Mouse (Mus musculus) regulatory T cell (primary cell): ENCODE results near the gene Zfp654.

ENCODE experiments used
- in situ Hi-C: fragments of 300-600 bp; cut with MboI, MseI; formaldehyde crosslinking; loops from one replicate; pipeline ENCODE4 v1.15.1; 2025; ENCODE audit warnings: high pct_unique_total_duplicates

The Zfp654 gene

DNA sequence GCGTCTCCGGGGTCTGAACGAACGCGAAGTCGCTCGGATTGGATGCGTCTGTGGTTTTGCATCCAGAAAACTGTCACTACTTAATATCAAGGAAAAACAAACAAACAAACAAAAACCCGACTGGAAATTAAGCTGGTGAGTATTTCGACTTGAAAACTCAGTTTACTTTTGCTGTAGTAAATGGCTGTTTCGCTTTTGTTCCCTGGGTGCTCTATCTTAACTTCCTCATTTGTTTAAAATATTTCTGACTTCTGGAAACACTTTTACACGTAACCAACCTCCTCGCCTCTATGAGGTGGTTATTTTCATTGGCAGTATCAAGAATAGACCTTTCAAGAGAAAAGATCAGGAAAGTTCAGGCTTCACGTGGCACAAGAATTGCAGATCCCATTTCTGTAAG is 1.4 kb upstream of the Zfp654 start:
- in situ Hi-C loops, result no loop called here

GRCm38 (mm10) chr16:64852441-64852871 is 1.0 kb upstream of the Zfp654 start:
- in situ Hi-C loops, result no loop called here

DNA sequence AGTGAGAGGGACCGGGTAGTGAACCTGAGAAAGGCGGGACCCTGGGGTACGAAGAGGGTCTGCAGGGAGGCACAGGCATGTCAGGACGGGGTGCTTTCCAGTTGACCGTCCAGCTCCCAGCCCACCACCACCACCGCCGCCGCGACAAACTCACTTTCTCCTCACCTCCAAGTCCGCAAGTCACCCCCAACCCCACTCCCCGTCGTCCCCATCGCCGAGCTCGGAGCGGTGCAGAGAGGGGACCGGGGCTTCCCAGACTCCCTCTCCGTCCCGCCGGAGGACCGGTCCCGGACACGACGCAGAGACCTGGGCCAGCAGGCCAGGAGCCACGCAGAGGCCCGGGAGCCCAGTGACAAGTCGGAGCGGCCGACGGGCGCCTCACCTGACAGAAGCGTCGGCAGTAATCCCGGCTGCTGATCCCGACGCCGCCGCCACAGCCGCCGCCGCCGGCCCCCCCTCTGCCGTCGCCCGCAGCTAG is 328 bp downstream of the Zfp654 start:
- in situ Hi-C loops, result no loop called here

GRCm38 (mm10) chr16:64850287-64851084 is 966 bp downstream of the Zfp654 start:
- in situ Hi-C loops, result no loop called here

DNA sequence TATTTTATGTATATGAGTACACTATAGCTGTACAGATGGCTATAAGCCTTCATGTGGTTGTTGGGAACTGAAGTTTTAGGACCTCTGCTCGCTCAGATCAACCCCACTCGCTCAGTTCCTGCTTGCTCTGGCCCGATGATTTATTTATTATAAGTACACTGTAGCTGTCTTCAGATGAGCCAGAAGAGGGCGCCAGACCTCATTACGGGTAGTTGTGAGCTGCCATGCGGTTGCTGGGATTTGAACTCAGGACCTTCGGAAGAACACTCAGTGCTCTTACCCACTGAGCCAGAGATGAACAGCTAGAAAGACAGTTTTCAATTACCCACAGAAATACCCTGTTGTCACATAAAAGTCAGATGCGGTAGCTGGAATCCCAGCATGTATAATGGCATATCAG is 5.5 kb downstream of the Zfp654 start:
- in situ Hi-C loops, result no loop called here

DNA sequence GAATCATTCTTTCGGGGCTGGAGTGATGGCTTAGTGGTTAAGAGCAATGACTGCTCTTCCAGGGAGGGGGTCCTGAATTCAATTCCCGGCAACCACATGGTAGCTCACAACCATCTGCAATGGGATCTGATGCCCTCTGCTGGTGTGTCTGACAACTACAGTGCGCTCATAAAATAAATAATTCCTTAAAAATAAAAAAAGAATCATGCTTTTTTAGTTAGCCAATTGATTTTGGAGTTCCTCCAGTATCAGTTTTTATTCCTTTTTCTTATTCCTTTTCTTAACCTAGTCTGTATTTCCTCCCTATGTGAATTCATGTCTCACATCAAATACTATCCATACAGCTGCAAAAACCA is 9.1 kb downstream of the Zfp654 start:
- in situ Hi-C loops, result no loop called here

DNA sequence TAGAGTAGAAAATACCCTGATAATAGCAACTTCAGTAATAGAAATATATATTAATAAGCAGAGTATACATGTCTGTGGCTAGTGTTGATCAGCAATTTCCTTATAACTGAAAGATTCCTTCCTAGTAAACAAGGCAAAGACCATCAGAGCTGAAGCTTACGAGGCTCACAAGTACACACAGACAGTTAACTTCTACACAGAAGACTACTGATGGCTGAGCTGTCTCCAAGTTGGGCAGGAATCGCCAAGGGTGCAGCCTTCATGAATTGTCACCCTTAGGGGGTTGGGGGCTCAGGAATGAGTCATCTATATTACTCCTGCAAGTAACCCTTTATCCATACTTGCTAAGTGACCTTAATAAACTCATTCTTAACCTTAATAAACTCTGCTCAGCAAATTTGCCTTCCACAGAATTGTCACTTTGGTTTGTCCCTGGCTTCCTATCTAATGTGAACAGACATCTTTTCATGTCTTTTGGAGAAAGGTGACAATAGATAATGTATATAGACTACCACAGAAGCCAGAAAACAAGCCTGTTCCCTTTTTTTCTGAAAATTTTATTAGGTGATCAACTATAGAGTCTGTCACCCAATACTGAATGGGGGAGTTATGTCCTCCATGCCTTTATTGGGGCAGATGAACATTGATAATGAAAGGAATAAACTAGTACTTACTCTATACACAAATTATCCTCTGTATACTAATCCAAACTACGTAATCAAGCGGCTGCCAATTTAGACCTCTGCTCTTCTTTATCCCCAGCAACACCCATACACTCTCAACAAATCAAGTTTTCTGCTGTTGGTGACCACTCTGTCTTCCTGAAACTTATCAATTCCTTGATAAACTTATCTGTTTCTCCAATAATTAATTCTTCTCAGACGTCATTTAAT is 9.7 kb downstream of the Zfp654 start:
- in situ Hi-C loops, result no loop called here

DNA sequence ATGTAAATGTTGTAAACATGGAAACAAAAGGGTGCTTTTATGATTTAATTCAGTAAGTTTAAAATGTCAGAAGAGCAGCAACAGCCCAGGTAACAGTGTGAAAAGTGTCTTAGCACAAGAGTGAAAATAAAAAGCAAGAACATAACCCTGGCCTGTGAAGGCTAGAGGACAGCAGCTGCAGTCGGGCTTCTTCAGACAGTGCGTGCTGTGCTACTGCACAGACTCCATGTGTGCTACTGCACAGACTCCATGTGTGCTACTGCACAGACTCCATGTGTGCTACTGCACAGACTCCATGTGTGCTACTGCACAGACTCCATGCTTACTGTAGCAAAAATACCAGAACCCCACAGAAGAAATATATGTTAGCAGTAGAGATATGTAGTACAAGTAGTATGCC is 14.7 kb downstream of the Zfp654 start:
- in situ Hi-C loops, result loop anchor here (5.0 kb wide), 1 partner anchor 74 kb away; no protein-coding TSS in a partner anchor

- in situ Hi-C loops, result loop anchor here (5.0 kb wide), 1 partner anchor 74 kb away; no protein-coding TSS in a partner anchor
These were observed 15.4 kb downstream of the Zfp654 start for GRCm38 (mm10) chr16:64835996-64836545.

DNA sequence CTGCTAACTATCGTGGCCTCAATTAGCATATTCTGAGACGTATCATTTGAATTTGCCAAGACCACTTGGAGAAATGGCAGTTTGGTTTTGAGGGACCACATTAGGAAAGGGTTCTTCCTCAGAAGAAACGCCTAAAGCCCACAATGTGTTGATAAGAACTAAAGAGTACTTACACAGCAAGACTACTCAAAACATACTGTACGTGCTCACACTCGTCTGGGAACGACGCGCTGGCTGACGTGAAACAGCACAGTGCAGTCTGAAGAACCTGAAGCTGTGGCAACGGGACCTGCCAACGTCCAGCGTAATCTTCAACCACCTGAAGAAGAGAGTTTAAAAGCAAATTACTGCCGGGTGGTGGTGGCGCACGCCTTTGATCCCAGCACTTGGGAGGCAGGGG is 21.2 kb downstream of the Zfp654 start:
- in situ Hi-C loops, result no loop called here

DNA sequence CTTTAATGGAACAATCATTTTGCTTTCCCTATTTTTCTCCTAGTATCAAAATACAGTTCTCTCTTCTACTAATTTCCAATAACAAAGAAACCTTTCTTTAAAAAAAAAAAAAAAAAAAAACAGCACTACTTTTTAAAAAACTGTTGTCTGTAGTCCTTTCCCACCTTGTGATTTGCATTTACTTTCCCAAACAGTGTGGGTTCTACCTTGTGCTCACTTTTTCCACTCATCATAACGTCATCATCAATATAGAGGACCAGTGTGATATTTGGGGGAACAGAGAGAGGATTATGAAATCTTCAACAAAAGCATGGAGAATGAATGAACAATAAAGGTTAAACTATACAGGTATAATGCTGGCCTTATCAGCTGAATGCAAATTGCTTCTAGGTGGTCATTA is 27.0 kb downstream of the Zfp654 start:
- in situ Hi-C loops, result no loop called here

- in situ Hi-C loops, result no loop called here
These were observed 27.6 kb downstream of the Zfp654 start for GRCm38 (mm10) chr16:64823890-64824289.

DNA sequence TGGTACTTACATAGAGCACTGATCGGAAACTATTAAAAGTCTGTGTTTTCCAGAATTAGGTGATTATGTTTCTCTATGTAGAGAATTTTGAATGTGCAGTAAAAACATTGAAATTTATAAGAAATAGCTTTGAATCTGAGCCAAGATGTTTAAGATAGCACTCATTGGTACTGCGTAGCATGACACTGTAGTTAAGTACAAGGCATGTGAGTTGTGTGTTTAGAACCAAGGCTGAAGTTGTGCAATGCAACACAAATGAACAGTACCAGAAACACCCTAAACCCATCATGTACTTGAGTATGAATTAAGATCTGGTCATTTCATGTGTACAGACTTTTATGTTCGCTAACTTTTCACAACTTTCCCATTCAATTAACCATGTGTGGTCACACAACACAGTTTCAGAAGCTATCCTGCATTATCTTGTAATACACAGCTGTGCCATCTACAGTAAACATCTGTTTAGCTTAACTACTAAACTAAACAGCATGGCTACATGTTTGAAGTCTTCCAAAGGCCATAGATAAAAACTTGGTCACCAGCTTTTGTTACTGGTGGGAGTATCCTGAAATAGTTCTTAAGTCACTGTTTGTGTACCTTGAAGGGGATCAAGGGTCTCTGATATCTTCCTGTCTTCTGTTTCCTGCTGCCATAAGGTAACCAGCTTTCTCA is 34.2 kb downstream of the Zfp654 start:
- in situ Hi-C loops, result loop anchor here (10.0 kb wide), 1 partner anchor 168 kb away; no protein-coding TSS in a partner anchor

GRCm38 (mm10) chr16:64803041-64803440 is 48.4 kb downstream of the Zfp654 start:
- in situ Hi-C loops, result no loop called here

DNA sequence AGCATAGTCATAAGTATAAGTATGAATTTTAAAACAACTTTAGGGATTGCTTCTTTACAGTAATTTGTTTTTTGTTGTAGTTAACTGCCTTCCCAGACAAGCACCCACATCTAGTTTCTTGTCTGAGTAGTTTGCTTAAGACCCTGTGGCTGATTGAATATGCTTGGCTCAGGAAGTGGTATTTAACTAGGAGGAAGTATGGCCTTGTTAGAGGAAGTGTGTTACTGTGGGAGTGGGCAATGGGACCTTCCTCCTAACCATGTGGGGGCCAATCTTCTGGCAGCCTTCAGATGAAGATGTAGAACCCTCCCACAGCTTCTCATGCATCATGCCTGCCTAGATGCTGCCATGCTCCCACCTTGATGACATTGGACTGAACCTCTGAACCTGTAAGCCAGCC is 49.8 kb downstream of the Zfp654 start:
- in situ Hi-C loops, result no loop called here

- in situ Hi-C loops, result no loop called here
These were observed 51.1 kb downstream of the Zfp654 start for GRCm38 (mm10) chr16:64800393-64800792.

- in situ Hi-C loops, result loop anchor here (10.0 kb wide), 1 partner anchor 670 kb away; no protein-coding TSS in a partner anchor
These were observed 56.6 kb downstream of the Zfp654 start for GRCm38 (mm10) chr16:64794802-64795201.

DNA sequence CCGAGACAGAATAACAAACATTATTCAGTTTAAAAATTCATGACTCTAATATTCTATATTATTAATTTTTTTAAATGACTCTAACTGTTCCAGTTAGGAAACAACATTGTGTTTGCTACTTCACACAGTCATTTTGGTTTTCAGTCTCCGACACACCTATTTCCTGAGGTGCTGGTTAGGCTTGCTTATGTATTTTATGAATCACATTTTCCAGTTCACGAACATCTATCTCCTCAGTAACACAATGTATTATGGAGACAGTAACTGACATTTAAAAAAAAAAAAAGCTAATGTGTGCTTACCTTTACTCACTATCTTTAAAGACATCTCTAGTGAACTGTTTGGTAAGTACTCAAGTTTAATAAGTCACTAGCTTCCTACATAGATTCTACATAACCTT is 61.7 kb downstream of the Zfp654 start:
- in situ Hi-C loops, result loop anchor here (10.0 kb wide), 1 partner anchor 675 kb away; no protein-coding TSS in a partner anchor

DNA sequence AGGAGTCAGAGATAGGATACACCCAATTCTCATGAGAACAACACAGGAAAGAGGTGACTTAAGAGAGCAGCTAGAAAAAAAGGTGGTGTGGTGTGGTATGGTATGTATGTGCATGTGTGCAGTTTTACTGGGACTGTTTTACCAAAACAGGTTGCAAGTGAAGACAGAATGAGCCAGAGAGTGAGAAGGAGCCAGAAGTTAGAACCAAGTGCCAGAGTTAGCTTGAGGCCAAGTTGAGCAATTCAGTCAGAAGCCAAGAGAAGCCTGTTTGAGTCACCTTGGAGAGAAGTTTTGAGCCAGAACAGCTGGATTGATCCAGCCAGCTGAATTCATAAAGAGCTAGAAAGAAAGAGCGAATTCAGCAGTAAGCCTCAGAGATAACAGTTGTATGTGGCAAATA is 75.9 kb downstream of the Zfp654 start:
- in situ Hi-C loops, result loop anchor here (10.0 kb wide), 1 partner anchor 789 kb away; the partner anchor contains the start of gene Chmp2b

GRCm38 (mm10) chr16:64771431-64771818 is 80.0 kb downstream of the Zfp654 start:
- in situ Hi-C loops, result loop anchor here (10.0 kb wide), 1 partner anchor 793 kb away; the partner anchor contains the start of gene Chmp2b
